Mouse (Mus musculus): ENCODE measurements around the gene Efcab11.

Efcab11 gene

GRCm38 (mm10) chr12:99884269-99885261 lies at the start of gene Efcab11, which contains the start of gene Tdp1:
Gene Efcab11 (minus strand): TSS chr12:99884439.
Gene Tdp1 (plus strand): TSS chr12:99884517.
- DNase-seq (ENCODE audit: low spot score in 2 of 2), result peak; percentile 76 to 88

- DNase-seq (ENCODE audit: low spot score in 2 of 2), result no peak
These were observed 49.4 kb upstream of the Efcab11 start for GRCm38 (mm10) chr12:99933630-99934029.

- DNase-seq (ENCODE audit: low spot score in 2 of 2), result no peak
These were observed 48.0 kb upstream of the Efcab11 start for GRCm38 (mm10) chr12:99932245-99932644.

GRCm38 (mm10) chr12:99929160-99929559 lies 44.9 kb upstream of the Efcab11 start:
- DNase-seq (ENCODE audit: low spot score in 2 of 2), result no peak

GRCm38 (mm10) chr12:99928311-99928710 lies 44.1 kb upstream of the Efcab11 start:
- peak in 1 of 2 experiments; percentile 60 for DNase-seq (ENCODE audit: low spot score in 2 of 2)

- no peak for DNase-seq (ENCODE audit: low spot score in 2 of 2)
These were observed 39.5 kb upstream of the Efcab11 start for GRCm38 (mm10) chr12:99923703-99924102.

GRCm38 (mm10) chr12:99923131-99923606 lies 38.9 kb upstream of the Efcab11 start:
- peak; percentile 39 to 40 for DNase-seq (ENCODE audit: low spot score in 2 of 2)

- no peak for DNase-seq (ENCODE audit: low spot score in 2 of 2)
These were observed 36.8 kb upstream of the Efcab11 start for GRCm38 (mm10) chr12:99921045-99921444.

- no peak for DNase-seq (ENCODE audit: low spot score in 2 of 2)
These were observed 35.4 kb upstream of the Efcab11 start for GRCm38 (mm10) chr12:99919636-99920035.

- DNase-seq (ENCODE audit: low spot score in 2 of 2), result peak; percentile 45 to 61
These were observed 33.7 kb upstream of the Efcab11 start for GRCm38 (mm10) chr12:99917800-99918427.

GRCm38 (mm10) chr12:99911466-99911865 lies 27.2 kb upstream of the Efcab11 start:
- DNase-seq (ENCODE audit: low spot score in 2 of 2), result no peak

GRCm38 (mm10) chr12:99904537-99904936 lies 20.3 kb upstream of the Efcab11 start:
- DNase-seq (ENCODE audit: low spot score in 2 of 2), result peak in 1 of 2 experiments; percentile 26

- DNase-seq (ENCODE audit: low spot score in 2 of 2), result no peak
These were observed 18.7 kb upstream of the Efcab11 start for GRCm38 (mm10) chr12:99902867-99903370.

GRCm38 (mm10) chr12:99901973-99902866 lies 18.0 kb upstream of the Efcab11 start:
- no peak for DNase-seq (ENCODE audit: low spot score in 2 of 2)

GRCm38 (mm10) chr12:99899991-99900390 lies 15.8 kb upstream of the Efcab11 start:
- no peak for DNase-seq (ENCODE audit: low spot score in 2 of 2)

GRCm38 (mm10) chr12:99898248-99898870 lies 14.1 kb upstream of the Efcab11 start:
- no peak for DNase-seq (ENCODE audit: low spot score in 2 of 2)

GRCm38 (mm10) chr12:99897846-99898245 lies 13.6 kb upstream of the Efcab11 start:
- no peak for DNase-seq (ENCODE audit: low spot score in 2 of 2)

- no peak for DNase-seq (ENCODE audit: low spot score in 2 of 2)
These were observed 1.2 kb upstream of the Efcab11 start for GRCm38 (mm10) chr12:99885282-99885901.

- no peak for DNase-seq (ENCODE audit: low spot score in 2 of 2)
These were observed 530 bp downstream of the Efcab11 start for GRCm38 (mm10) chr12:99883713-99884105.

GRCm38 (mm10) chr12:99883000-99883712 lies 1.1 kb downstream of the Efcab11 start:
- peak; percentile 38 to 84 for DNase-seq (ENCODE audit: low spot score in 2 of 2)

Measured in left cerebral cortex, adult 9 months (tissue).